Mouse (Mus musculus): ENCODE results near the gene Cd52.
"Not testable (repeated sequence)": the region's sequence is repeated elsewhere in the genome, so short reads cannot be mapped to it uniquely, and the experiment has no call there.

Cd52 gene

DNA sequence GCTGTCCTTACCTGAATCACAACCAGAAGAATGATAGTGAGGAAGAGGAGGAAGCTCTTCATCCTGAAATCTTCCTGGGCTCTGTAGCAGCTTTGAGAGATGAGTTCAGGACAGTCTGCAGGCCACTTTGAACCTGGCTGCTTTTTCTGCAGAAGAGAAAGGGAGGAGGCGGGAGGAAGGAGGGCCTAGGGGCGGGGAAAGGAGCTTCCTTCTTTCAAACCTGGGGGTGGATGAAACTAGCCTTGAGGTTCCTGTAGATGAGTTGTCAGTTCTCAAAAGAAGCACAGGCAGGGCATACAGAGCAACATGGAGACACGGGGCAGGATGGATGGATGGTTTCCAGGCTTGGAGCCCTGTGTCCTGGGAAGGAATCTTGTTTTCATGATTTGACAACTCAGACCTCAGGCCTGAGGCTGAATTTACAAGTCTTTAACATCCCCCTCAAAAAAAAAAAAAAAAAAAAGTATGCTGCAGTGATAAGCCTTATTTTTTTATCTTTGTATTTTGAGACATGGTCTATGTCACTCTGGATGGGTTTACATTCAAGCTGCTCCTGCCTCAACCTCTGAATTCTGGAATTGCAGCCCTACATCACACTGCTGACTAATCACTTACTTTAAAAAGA lies at the start of gene Cd52:
Gene Cd52 (minus strand): TSS at position 160 of the 625 bp plus-strand sequence.
- in situ Hi-C loops (cut with MboI), result loop anchor here (5.0 kb wide), 2 partner anchors 32 to 58 kb away; partner anchors contain the start of gene Sh3bgrl3

DNA sequence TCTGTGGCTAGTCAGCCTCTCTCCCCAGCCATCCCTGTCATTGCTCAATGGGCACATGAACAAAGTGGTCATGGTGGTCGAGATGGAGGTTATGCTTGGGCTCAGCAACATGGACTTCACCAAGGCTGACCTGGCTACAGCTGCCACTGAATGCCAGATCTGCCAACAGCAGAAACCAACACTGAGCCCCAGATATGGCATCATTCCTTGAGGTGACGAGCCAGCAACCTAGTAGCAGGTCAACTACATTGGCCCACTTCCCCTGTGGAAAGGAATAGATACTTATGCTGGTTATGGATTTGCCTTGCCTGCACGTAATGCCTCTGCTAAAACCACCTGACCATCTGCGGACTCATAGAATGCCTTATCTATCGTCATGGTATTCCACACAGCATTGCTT lies 49.4 kb upstream of the Cd52 start:
- in situ Hi-C loops (cut with MboI), result not testable (repeated sequence)

DNA sequence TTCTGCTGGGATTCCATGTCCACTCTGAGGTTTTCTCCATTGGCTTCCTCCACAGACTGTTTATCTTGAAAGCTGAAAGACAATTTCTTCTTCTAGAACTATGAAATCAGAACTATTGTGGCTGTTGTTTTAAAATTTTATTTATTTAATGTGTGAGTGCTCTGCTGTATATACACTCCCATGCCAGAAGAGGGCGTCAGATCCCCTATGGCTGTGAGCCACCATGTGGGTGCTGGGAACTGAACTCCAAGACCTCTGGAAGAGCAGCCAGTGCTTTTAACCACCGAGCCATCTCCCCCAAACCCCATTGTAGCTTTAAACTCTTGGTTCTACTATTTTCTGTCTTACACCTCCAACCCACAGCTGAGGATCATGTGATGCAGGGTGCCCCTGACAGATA lies 44.0 kb upstream of the Cd52 start:
- in situ Hi-C loops (cut with MboI), result no loop called here

DNA sequence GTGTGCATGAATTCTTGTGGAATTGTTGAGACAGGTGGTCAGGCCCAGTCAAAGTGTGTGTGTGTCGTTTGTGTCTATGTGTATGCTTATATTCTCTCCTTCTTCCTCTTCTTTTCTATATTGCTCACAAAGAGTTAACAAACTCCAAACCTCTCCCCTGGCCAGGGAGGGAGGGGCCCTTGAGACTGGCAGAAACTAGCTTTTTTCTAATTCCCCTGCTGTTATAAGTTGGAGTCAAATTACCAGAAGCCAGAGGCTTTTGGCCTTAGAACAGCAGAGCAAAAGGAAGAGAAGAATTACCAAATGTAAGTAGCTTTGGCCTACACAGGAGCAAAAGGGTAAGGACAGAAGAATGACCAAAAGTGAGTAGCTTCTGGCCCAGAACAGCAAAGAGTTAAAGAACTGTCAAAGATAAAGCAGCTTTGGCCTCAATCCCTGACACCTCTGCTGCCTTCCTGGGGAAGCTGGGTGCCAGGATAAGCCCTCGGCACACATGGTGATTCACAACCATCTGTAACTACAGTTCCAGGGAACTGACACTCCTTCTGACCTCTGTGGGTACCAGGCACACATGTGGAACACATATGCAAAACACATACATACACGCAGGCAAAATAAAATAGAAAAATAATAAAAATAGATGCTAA lies 41.5 kb upstream of the Cd52 start:
- in situ Hi-C loops (cut with MboI), result no loop called here

DNA sequence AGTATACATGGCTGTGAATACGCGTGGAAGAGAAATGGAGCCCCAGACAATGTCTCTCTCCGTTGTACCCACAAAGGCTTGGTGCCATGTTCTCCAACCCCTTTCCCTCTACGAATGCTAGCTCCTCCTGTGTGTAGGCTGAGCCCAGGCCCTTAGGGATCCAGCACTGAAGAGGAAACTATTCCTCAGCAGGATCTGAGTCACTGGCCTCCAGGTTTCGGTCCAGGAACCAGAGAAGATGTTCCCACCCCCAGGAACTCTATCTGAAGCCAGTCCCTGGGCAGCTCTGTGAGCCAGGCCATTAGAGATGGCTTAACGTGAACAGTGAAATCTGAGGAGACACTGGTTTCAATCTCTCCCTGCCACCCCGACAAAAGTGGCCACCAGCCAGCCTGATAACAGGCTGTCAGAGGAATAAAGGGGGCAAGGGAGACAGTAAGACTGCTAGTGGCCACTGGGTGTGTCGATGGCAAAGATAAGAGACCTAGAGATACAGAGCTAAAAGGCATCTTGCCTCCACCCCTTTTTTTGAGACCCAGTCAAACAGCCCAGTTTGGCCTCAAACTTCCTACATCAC lies 37.7 kb upstream of the Cd52 start:
- in situ Hi-C loops (cut with MboI), result loop anchor here (5.0 kb wide), 1 partner anchor 95 kb away; no protein-coding TSS in a partner anchor

DNA sequence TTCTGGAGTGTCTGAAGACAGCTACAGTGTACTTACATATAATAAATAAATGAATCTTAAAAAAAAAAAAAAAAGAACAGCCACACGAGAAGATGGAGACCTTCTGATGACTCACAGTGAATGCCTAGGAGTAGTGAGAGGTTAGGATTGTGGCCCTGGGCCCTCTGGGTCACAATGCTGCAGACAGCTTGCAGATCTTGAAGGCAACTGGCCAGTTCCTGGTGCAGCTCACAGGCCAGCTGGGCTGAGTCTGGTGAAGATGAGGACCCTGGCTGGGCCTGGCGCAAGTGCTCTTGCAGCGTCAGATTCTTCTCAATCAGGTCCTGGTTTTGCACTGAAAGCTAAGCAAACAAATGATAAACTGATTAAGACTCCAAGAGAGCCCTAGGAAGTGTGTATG lies 37.2 kb upstream of the Cd52 start:
- in situ Hi-C loops (cut with MboI), result loop anchor here (5.0 kb wide), 1 partner anchor 95 kb away; no protein-coding TSS in a partner anchor

DNA sequence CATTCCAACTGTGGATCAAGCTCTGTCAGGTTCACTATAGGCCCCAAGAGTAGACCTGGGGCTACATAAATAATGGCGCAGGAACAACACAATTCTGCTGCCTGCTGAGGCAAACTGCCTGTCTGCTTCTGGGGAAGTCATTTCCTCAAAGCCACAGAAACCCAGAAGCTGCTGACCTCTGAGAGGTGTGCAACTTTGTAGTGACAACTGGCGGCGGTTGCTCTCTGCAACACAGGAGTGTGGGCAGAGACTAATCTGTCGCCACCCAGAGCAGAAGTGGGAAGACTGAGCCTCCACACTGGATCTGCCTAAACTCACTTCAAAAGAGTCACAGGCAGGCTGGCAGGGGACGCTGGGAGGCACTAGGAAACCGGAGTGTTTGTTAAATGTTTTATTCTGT lies 34.6 kb upstream of the Cd52 start:
- in situ Hi-C loops (cut with MboI), result loop anchor here (5.0 kb wide), 1 partner anchor 37 kb away; no protein-coding TSS in a partner anchor

DNA sequence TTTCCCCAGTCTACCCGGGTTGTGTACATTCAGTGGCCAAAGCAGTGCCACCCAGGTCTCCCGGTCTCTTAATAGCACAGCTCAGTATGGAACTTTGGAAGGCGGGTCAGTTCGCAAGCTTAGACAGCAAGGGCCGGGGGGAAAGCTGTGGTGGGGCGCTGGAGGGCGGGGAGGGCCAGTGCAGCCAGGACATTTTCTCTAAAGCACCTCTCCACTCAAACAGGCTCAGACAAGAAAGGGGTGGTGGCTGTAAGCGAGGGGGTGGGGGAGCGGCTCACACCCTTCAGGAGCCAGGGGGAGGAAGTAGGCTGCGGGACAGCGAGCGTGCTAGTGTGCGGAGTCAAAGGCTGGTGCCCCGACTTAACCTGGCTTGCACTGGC lies 34.1 kb upstream of the Cd52 start:
- in situ Hi-C loops (cut with MboI), result loop anchor here (5.0 kb wide), 1 partner anchor 37 kb away; no protein-coding TSS in a partner anchor

DNA sequence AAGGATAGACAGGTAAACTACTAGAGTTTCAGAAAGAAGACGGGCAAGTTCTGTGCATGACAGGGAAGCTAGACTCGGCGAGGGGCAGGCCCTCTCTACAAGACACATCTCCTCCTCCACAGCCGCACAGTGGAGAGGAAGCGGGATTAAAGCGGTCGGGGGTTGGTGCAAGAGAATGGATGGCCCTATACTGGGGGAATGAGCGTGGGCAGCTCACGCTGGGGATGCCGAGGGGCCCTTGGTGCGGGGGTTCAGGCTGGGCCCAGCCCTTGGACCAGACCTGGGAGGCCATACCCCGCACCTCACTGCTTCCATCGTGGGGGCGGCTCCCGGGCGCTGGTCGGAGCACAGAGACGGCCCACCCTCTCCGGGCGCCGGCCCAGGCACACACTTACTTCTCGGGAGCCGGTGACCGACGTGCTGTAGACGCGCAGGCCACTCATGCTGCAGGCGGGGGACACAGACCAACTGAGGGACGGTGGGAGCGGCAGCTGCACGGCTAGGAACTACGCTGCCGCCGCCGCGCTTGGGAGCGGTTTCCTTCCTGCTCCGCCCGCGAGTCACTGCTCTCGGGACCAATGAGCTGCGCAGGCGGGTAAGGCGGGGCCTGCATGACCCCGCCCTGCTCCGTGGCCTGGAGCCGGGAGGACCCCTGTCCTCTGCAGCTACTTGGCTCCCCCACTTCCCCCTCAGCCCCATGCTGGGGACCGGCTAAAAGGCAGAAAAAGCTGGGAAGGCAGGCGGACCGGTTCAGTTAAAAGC lies 33.5 kb upstream of the Cd52 start, which contains the start of gene Sh3bgrl3:
Gene Sh3bgrl3 (minus strand): TSS at position 569 of the 762 bp plus-strand sequence.
- in situ Hi-C loops (cut with MboI), result loop anchor here (5.0 kb wide), 1 partner anchor 36 kb away; no protein-coding TSS in a partner anchor

DNA sequence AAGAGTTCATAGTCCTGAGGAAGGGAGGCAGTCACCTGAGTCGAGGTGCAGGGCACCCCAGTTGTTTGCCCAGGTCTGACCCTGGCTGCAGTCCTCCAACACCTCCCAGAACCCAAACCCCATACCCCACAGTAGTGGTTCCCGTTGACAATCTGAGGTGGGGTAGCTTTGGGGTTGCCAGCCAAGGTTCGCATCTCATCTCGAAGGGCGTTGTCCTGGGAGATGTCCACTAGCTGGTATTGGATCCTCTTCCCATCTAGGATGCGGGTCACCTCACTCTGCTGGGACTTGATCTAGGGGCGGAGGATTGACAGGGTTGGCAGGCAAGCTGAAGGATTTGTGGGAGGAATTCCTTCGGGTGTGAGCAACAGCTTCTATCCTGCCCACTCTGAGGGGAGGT lies 32.9 kb upstream of the Cd52 start:
- in situ Hi-C loops (cut with MboI), result loop anchor here (5.0 kb wide), 1 partner anchor 35 kb away; no protein-coding TSS in a partner anchor

DNA sequence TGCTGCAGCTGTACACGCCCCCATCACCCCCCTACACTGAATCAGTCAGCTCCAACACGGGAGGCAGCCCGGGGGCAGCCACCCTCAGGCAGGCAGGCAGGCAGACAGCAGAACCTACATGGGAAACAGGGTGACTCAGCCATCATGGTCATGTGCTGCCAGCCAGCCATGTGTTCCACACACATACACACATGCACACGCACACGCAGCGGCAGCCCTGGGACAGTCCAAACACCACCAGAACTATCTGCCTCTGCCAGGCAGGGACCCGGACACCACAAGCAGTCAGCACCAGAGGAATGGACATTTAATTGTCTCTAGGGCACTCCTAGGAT lies 32.2 kb upstream of the Cd52 start:
- in situ Hi-C loops (cut with MboI), result loop anchor here (5.0 kb wide), 1 partner anchor 35 kb away; no protein-coding TSS in a partner anchor

DNA sequence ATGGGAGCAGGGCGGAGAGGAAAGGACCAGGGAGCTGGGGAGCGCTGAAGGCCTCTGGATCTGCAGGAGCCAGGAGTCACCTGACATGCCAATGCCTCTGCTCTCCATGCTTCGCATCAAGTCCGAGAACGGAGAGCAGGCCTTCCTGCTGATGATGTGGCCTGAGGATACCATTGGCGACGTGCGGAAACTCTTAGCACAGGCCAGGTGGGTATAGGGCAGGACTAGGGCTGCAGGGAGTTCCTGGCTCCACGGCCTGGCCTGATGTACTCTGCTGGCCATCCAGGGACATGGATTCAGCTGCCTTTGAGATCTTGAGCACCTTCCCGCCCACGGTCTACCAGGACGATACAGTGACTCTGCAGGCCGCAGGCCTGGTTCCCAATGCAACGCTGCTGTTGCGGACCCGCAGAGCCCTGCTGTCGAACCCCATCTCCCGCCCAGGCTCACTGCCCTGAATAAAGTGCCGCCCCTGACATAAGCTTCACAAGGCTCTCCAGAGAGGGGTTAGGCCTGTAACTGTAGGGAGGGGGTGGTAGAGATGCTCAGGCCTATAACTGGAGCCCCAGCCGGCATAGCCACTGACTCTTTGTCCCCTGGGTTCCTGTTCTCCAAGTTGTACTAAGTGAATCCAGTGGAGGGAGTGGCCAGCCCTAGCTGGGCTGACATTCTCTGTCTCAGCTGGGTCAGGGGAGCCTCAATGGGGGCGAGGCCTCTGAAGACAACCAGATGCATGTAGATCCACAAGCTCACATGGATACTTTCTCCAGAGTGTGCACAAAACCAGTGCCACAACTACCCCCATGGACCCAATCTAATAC lies 31.6 kb upstream of the Cd52 start:
- in situ Hi-C loops (cut with MboI), result loop anchor here (5.0 kb wide), 1 partner anchor 34 kb away; no protein-coding TSS in a partner anchor

DNA sequence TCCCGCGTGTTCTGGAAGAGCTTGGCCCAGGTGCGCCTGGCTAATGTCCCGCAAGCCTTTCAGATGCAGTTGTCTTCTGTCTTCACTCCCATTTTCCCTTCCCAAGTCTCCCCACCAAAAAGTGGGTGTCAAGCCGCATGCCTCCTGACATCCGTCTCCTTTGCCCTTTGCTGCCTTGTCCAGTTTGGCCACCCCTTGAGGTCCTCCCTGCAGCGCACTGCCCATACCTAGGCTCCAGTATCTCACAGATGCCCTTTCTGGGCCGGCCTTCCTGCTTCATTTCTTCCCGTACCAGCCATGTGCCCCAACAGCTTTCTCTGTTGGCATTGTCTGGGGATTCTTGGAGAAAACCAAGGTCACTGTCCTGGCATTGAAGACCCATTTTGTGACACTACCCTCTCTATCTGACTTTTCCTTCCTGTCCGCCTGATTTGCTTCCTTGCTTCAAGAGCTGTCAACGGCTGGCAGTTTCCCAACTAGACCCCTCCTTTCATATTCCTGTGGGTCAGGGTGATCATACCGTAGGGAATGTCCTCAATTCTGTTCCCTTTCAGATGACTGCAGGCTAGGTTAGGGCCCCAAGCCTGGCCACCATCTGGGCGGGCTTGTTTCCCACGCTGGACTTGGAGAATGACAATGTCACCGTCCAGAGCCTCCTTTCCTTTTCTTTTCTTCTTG lies 30.6 kb upstream of the Cd52 start:
- in situ Hi-C loops (cut with MboI), result loop anchor here (5.0 kb wide), 1 partner anchor 33 kb away; no protein-coding TSS in a partner anchor

DNA sequence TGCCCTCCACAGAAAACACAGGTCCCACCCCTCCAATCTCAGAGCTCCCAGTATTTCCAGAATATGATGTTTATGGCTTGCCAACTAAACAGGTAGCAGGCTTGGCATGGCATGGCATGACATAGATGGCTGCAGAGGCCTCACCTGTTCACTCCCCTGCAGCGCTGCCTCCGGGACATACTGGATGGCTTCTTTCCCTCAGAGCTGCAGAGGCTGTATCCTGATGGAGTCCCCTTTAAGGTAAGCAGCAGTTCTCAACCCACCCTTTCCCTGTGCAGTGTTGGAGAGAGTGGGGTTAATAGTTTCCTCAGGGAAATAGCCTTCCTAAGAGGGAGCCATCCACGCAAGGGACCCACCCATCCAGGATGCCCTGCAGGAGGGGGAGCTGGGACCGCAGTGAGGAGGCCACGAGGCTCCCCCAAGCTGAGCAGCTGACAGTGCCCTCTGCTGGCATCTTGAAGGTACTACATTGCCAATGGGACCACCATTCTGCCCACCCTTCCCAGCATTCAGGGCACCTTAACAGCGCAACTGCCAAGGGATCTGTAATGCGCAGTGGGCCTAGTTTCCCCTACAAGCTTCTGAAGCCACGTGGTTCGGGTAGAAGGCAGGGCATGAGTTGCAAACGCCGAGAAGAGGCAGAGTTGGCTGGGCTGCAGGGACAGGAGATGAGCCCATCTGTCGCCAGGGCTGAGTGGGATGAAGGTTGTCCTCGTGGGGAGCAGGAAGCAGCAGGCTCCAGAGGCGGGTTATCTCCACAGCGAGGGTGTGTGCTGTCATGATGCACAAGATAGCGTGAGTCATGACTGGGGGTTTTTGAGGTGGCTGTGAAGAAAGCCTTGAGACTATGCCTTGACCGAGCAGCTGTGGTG lies 29.0 kb upstream of the Cd52 start:
- in situ Hi-C loops (cut with MboI), result no loop called here

DNA sequence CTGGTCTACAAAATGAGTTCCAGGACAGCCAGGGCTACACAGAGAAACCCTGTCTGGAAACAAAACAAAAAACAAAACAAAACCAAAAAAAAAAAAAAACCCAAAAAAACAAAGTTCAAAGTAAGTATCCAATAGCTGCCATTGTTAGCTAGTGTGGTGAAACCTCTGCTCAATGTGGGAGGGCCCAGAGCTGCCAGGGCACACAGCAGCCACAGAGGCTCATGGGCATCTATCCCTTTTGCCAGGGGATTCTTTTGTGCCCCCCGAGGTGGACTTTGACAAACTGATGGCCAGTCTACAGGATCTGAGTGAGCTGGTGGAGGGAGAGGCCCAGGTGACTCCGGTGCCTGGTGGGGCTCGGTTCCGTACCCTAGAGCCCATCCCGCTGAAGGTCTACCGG lies 28.3 kb upstream of the Cd52 start:
- in situ Hi-C loops (cut with MboI), result no loop called here

DNA sequence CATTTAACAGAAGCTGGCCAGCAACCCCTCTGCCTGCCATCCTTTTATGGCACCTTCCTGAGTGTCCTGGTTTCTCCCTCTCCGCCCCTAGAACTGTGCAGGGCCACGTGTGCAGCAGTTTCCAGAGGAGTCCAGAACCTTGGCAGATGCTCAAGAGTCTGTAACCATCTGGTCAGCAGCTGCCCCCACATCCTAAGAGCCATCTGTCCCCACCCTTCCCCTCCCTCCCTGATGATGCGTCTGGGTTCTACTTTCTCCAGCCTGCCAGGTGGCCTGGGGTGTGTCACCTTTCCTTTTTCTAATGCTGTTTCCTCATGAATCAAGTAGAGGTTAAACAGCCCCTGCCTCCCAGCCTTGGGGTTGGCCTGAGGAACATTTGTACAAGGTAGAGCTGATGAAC lies 27.4 kb upstream of the Cd52 start:
- in situ Hi-C loops (cut with MboI), result no loop called here

DNA sequence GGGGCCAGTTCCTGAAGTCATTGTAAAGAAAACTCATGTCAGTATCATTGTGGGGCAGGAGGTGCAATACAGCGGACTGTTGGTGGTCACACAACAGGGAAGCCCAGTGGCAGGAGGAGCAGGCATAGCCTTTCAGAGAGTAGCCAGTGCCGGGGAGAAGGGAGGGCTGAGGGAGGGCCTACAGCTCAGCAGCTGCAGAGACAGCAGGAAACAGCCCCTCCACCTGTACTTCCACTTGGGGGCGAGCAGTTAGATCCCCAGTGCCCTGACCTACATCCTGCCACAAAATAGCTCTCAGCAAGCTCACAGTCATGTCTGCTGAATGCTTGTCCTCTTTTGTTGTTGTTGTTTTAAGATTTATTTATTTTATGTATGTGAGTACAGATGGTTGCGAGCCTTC lies 26.7 kb upstream of the Cd52 start:
- in situ Hi-C loops (cut with MboI), result no loop called here

DNA sequence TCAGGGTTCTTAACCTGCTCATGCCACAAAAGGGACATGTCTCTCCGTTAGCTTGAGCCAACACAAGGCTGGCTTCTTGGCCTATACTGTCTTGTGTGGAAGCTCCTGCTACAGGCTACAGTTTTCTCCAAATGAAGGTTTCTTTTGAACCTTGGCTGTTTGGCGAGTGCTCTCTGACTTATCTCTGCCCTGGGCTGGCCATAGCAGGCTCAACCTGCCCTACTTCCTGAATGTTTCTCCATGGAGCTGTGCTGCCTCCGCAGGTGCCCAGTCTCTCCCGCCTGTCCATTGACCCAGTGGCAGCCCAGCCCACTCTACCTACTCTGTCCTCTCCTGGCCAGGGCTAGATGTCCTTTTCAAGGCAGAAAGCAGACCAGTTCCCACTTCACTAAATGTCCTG lies 26.0 kb upstream of the Cd52 start:
- in situ Hi-C loops (cut with MboI), result no loop called here

DNA sequence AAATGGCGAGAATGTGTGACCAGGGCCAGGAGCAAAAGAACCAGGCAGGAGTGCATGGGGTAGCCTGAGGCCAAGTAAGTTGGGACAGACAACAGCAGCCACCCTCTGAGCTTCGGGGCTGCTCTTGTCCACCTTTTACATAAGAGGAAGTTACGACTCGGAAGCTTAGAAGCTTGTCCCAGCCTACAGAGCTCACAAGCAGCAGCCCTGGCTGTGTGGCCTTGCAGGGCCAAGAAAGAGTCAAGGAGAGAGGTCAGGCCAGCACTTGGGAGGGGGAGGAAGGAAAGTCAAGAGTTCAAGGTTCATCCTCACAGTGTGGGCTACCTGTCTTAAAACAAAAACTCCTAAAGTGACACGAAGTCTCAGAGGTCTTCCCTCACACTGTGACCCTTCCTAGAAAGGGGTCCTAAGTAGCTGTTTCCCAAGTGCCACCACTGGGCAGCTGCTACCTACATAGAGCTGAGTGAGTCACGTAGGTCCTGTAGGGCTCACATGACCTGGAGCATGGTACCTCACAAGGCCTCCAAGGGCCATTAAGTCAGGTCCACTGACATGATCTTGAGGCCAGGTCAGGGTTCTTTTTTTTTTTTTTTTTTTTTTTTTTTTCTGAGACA lies 25.4 kb upstream of the Cd52 start:
- in situ Hi-C loops (cut with MboI), result no loop called here

Measured in mature B cell (primary cell).